Mouse (Mus musculus) forebrain, embryonic 13.5 days (tissue): Measurements from ENCODE around the gene Tmcc1. TPM values are rescaled to one million over a fixed set of nuclear protein-coding genes. Genes with fewer than 3 reads are reported as not detected.

Experiments used
- ATAC-seq: fragments of 200-750 bp; cut with Nextera tagmentation; 2 replicates; pipeline ENCODE4 v1.8.0; 2017
- H3K27ac ChIP-seq: fragments of 300-500 bp; sonication (generic); 2 replicates; pipeline ENCODE4 v1.5.1; 2015; ENCODE audit warnings: inconsistent platforms, mild to moderate bottlenecking, moderate library complexity
- H3K27me3 ChIP-seq: fragments of 300-500 bp; sonication (generic); 2 replicates; pipeline ENCODE4 v1.6.1; 2015; ENCODE audit warnings: mild to moderate bottlenecking, inconsistent platforms
- H3K36me3 ChIP-seq: fragments of 300-500 bp; sonication (generic); 2 replicates; pipeline ENCODE4 v1.6.1; 2015; ENCODE audit warnings: mild to moderate bottlenecking, inconsistent platforms; ENCODE audit not compliant: poor library complexity, severe bottlenecking
- H3K4me1 ChIP-seq: fragments of 300-500 bp; sonication (generic); 2 replicates; pipeline ENCODE4 v1.6.1; 2015; ENCODE audit warnings: inconsistent platforms
- H3K4me2 ChIP-seq: fragments of 300-500 bp; sonication (generic); 2 replicates; pipeline ENCODE4 v1.6.1; 2015; ENCODE audit warnings: inconsistent platforms, mild to moderate bottlenecking, moderate library complexity
- H3K4me3 ChIP-seq: fragments of 300-500 bp; sonication (generic); 2 replicates; pipeline ENCODE4 v1.5.1; 2015; ENCODE audit warnings: mild to moderate bottlenecking, inconsistent platforms
- H3K9ac ChIP-seq: fragments of 300-500 bp; sonication (generic); 2 replicates; pipeline ENCODE4 v1.6.1; 2015; ENCODE audit warnings: mild to moderate bottlenecking, inconsistent platforms
- H3K9me3 ChIP-seq: fragments of 300-500 bp; sonication (generic); replicated peaks from 2 replicates; pipeline ENCODE4 v1.6.1; 2016; ENCODE audit warnings: inconsistent platforms
- WGBS: fragments of 180-500 bp; shearing (Covaris S2); methylation state at CpG from one replicate; pipeline ENCODE4 v1.1.7; 2015; 5-methylcytosine and 5-hydroxymethylcytosine counted together
- polyA plus RNA-seq: library from polyadenylated mRNA; unstranded; fragments of >200 nt; fragmentation: Nextera tagmentation; extraction: Ambion mirVana; gene quantifications from 2 replicates; pipeline ENCODE4 v1.2.1, GENCODE M21; 2015

Gene Tmcc1
- polyA plus RNA-seq, 1 experiment from 2014 or later: 33.8 TPM

- ATAC-seq: no peak
- Histone ChIP-seq H3K27ac (no peak overlapping the region), H3K9ac (no peak overlapping the region), H3K36me3 (no peaks in the 10 kb centered on the region), H3K27me3 (peaks cover 18% of the 10 kb centered on the region), H3K4me1 (peaks cover 45% of the 10 kb centered on the region), H3K9me3 (no peaks in the 10 kb centered on the region), H3K4me3 (no peak overlapping the region), H3K4me2 (peak overlapping the region; percentile 3; the same call in 1 of the 2 replicates)
- 57% methylated on average over 9 of the region's 9 CpGs for WGBS
These were observed 206.1 kb downstream of the Tmcc1 start for GRCm38 (mm10) chr6:115987096-115987747.

GRCm38 (mm10) chr6:115986472-115987095 is 206.7 kb downstream of the Tmcc1 start:
- peak; percentile 33; the same call in 1 of the 2 replicates for ATAC-seq
- peak overlapping the region; percentile 10; the same call in 1 of the 2 replicates for H3K9ac ChIP-seq
- no peaks in the 10 kb centered on the region for H3K36me3 ChIP-seq
- no peak overlapping the region for H3K27ac ChIP-seq
- no peaks in the 10 kb centered on the region for H3K9me3 ChIP-seq
- H3K27me3 ChIP-seq: peaks cover 12% of the 10 kb centered on the region
- 53% methylated on average over 12 of the region's 12 CpGs for WGBS
- H3K4me1 ChIP-seq: peaks cover 40% of the 10 kb centered on the region
- no peak overlapping the region for H3K4me3 ChIP-seq
- peak overlapping the region; percentile 16; the same call in 1 of the 2 replicates for H3K4me2 ChIP-seq

- ATAC-seq: no peak
- no peak overlapping the region for H3K4me2 ChIP-seq
- peaks cover 2% of the 10 kb centered on the region for H3K27me3 ChIP-seq
- H3K9me3 ChIP-seq: no peaks in the 10 kb centered on the region
- H3K9ac ChIP-seq: no peak overlapping the region
- peaks cover 32% of the 10 kb centered on the region for H3K4me1 ChIP-seq
- 72% methylated on average over 9 of the region's 9 CpGs for WGBS
- H3K4me3 ChIP-seq: no peak overlapping the region
- no peaks in the 10 kb centered on the region for H3K36me3 ChIP-seq
- no peak overlapping the region for H3K27ac ChIP-seq
These were observed 207.7 kb downstream of the Tmcc1 start for GRCm38 (mm10) chr6:115985622-115986021.

GRCm38 (mm10) chr6:115984580-115984979 is 208.7 kb downstream of the Tmcc1 start:
- Histone ChIP-seq H3K4me2 (no peak overlapping the region), H3K4me1 (peaks cover 32% of the 10 kb centered on the region), H3K36me3 (no peaks in the 10 kb centered on the region), H3K9me3 (no peaks in the 10 kb centered on the region), H3K27ac (no peak overlapping the region), H3K9ac (no peak overlapping the region), H3K4me3 (no peak overlapping the region), H3K27me3 (no peaks in the 10 kb centered on the region)
- 56% methylated on average over 7 of the region's 7 CpGs for WGBS
- no peak for ATAC-seq

- Histone ChIP-seq H3K27me3 (no peaks in the 10 kb centered on the region), H3K4me1 (peaks cover 32% of the 10 kb centered on the region), H3K9me3 (no peaks in the 10 kb centered on the region), H3K4me2 (no peak overlapping the region), H3K4me3 (no peak overlapping the region), H3K27ac (no peak overlapping the region), H3K36me3 (no peaks in the 10 kb centered on the region), H3K9ac (no peak overlapping the region)
- WGBS: 70% methylated on average over 12 of the region's 12 CpGs
- no peak for ATAC-seq
These were observed 209.8 kb downstream of the Tmcc1 start for GRCm38 (mm10) chr6:115983306-115984038.

- H3K4me2 ChIP-seq: no peak overlapping the region
- H3K36me3 ChIP-seq: no peaks in the 10 kb centered on the region; the same call in 1 of the 2 replicates
- H3K9ac ChIP-seq: no peak overlapping the region
- 68% methylated on average over 7 of the region's 7 CpGs for WGBS
- no peaks in the 10 kb centered on the region for H3K27me3 ChIP-seq
- H3K4me1 ChIP-seq: peaks cover 32% of the 10 kb centered on the region
- ATAC-seq: no peak
- no peak overlapping the region for H3K4me3 ChIP-seq
- no peaks in the 10 kb centered on the region for H3K9me3 ChIP-seq
- no peak overlapping the region for H3K27ac ChIP-seq
These were observed 210.4 kb downstream of the Tmcc1 start for GRCm38 (mm10) chr6:115982889-115983288.

- no peaks in the 10 kb centered on the region; the same call in 1 of the 2 replicates for H3K36me3 ChIP-seq
- H3K4me3 ChIP-seq: no peak overlapping the region
- no peak for ATAC-seq
- 64% methylated on average over 8 of the region's 8 CpGs for WGBS
- H3K4me1 ChIP-seq: peaks cover 12% of the 10 kb centered on the region
- no peak overlapping the region for H3K9ac ChIP-seq
- H3K27ac ChIP-seq: no peak overlapping the region
- H3K27me3 ChIP-seq: no peaks in the 10 kb centered on the region
- H3K4me2 ChIP-seq: no peak overlapping the region
- no peaks in the 10 kb centered on the region for H3K9me3 ChIP-seq
These were observed 214.7 kb downstream of the Tmcc1 start for GRCm38 (mm10) chr6:115978596-115978995.

GRCm38 (mm10) chr6:115977810-115978209 is 215.5 kb downstream of the Tmcc1 start:
- Histone ChIP-seq H3K4me1 (peaks cover 16% of the 10 kb centered on the region), H3K36me3 (no peaks in the 10 kb centered on the region; the same call in 1 of the 2 replicates), H3K9ac (no peak overlapping the region), H3K27ac (no peak overlapping the region), H3K9me3 (no peaks in the 10 kb centered on the region), H3K4me3 (no peak overlapping the region), H3K4me2 (no peak overlapping the region), H3K27me3 (no peaks in the 10 kb centered on the region)
- WGBS: 89% methylated on average over 15 of the region's 15 CpGs
- no peak for ATAC-seq

- Histone ChIP-seq H3K4me1 (peaks cover 37% of the 10 kb centered on the region), H3K9ac (no peak overlapping the region), H3K4me2 (no peak overlapping the region), H3K27me3 (no peaks in the 10 kb centered on the region), H3K36me3 (no peaks in the 10 kb centered on the region; the same call in 1 of the 2 replicates), H3K27ac (no peak overlapping the region), H3K9me3 (no peaks in the 10 kb centered on the region), H3K4me3 (no peak overlapping the region)
- no peak for ATAC-seq
- WGBS: 90% methylated on average over 8 of the region's 8 CpGs
These were observed 217.7 kb downstream of the Tmcc1 start for GRCm38 (mm10) chr6:115975606-115976005.

GRCm38 (mm10) chr6:115973881-115974662 is 219.2 kb downstream of the Tmcc1 start:
- WGBS: 76% methylated on average over 16 of the region's 16 CpGs
- no peak overlapping the region for H3K27ac ChIP-seq

GRCm38 (mm10) chr6:115973139-115973875 is 220.0 kb downstream of the Tmcc1 start:
- Histone ChIP-seq H3K9me3 (no peaks in the 10 kb centered on the region), H3K27me3 (no peaks in the 10 kb centered on the region), H3K27ac (no peak overlapping the region), H3K4me2 (no peak overlapping the region), H3K36me3 (no peaks in the 10 kb centered on the region; the same call in 1 of the 2 replicates), H3K4me3 (no peak overlapping the region), H3K9ac (no peak overlapping the region), H3K4me1 (peaks cover 51% of the 10 kb centered on the region)
- ATAC-seq: no peak
- WGBS: 90% methylated on average over 15 of the region's 15 CpGs

More at GRCm38 (mm10) chr6:115973881-115974662, 219.2 kb downstream of the Tmcc1 start:
- H3K27me3 ChIP-seq: no peaks in the 10 kb centered on the region
- no peak overlapping the region for H3K4me2 ChIP-seq
- H3K9me3 ChIP-seq: no peaks in the 10 kb centered on the region
- H3K4me3 ChIP-seq: no peak overlapping the region
- H3K9ac ChIP-seq: no peak overlapping the region
- H3K4me1 ChIP-seq: peaks cover 44% of the 10 kb centered on the region
- H3K36me3 ChIP-seq: no peaks in the 10 kb centered on the region; the same call in 1 of the 2 replicates
- no peak for ATAC-seq
